Mouse (Mus musculus): ENCODE measurements at regions not wholly inside any gene's neighbourhood (a gene's known extent, or its start where the extent isn't known, plus 50 kb on each side); places are given as distances from the start of the nearest gene placed in this dataset.

- TF ChIP-seq CTCF (conservative IDR thresholded peaks at IDR 0.05 in 1 of 2, IDR thresholded peaks at IDR 0.05 in 1 of 2; ENCODE audit: low read depth in 2 of 2, low read length in 2 of 2) (peak; percentile 16 to 53; a peak in 2 of 4 replicates), EP300 (IDR thresholded peaks at IDR 0.05; ENCODE audit: low read length) (no peak), MAFK (IDR thresholded peaks at IDR 0.05; ENCODE audit: insufficient replicate concordance, low read length) (no peak), SIN3A (IDR thresholded peaks at IDR 0.05; ENCODE audit: low read length) (no peak), POLR2A (IDR thresholded peaks at IDR 0.05; ENCODE audit: low read depth, low read length) (no peak), CHD1 (IDR thresholded peaks at IDR 0.05; ENCODE audit: low read depth, low read length) (no peak), USF2 (conservative IDR thresholded peaks at IDR 0.05; ENCODE audit: low read depth, low read length) (no peak), ZC3H11A (IDR thresholded peaks at IDR 0.05; ENCODE audit: low read depth, low read length) (no peak), NELFE (IDR thresholded peaks at IDR 0.05; ENCODE audit: low read depth, low read length) (no peak), ZKSCAN1 (IDR thresholded peaks at IDR 0.05; ENCODE audit: borderline replicate concordance, low read depth, low read length) (no peak), MYC (IDR thresholded peaks at IDR 0.05; ENCODE audit: low read depth, low read length) (no peak)
Measured at GRCm38 (mm10) chr13:101161768-101162167, 328.5 kb upstream of the Slc30a5 start.

Data from CH12.LX (cell line).